Mouse (Mus musculus): ENCODE measurements around the gene Cdca3. TPM values are rescaled to one million over a fixed set of nuclear protein-coding genes. Genes with fewer than 3 reads are reported as not detected.

The Cdca3 gene
- total and polyA plus RNA-seq, 2 experiments from 2014 or later = 20.7 to 30.5 TPM

DNA sequence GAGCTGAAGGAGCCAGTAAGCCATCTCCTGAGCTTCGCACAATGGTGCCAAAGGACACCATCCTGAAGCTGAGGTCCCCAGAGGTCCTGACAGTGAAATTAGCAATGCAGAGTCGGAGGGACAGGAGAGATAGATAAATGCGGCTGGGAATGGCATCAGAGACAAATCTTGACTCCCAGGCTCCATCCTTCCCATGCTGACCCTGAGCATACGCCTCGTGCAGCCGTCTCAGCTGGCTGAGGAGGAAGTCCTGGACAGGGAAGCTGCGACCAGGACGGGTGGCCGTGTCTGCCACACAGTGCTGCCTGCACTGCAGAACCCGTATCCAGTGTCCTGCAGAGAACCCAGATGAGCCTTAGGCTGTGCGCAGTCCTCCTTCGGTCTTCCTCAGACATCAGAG lies 25.3 kb downstream of the Cdca3 start:
- no peak overlapping the region for H3K4me3 ChIP-seq (ENCODE audit: low read depth, low read length)
- DNase-seq (no peak), ATAC-seq (no peak)
- H3K9ac ChIP-seq = no peak overlapping the region
- H3K4me1 ChIP-seq (ENCODE audit: insufficient read depth) = peaks cover 7% of the 10 kb centered on the region; the same call in 1 of the 2 replicates
- H3K4me2 ChIP-seq (ENCODE audit: low read depth) = no peak overlapping the region
- WGBS = 76% methylated on average over 12 of the region's 12 CpGs
- H3K36me3 ChIP-seq (ENCODE audit: insufficient read depth) = peaks cover 25% of the 10 kb centered on the region
- no peaks in the 10 kb centered on the region for H3K9me3 ChIP-seq (ENCODE audit: low read length)
- H3K27me3 ChIP-seq (ENCODE audit: insufficient read depth, low read length) = no peaks in the 10 kb centered on the region
- no peak for TF ChIP-seq CTCF (IDR thresholded peaks at IDR 0.05; ENCODE audit: low read depth)
- no peak overlapping the region for H3K27ac ChIP-seq (ENCODE audit: low read depth, low read length)

GRCm38 (mm10) chr6:124856321-124856720 lies 27.0 kb downstream of the Cdca3 start:
- no peak for TF ChIP-seq CTCF (IDR thresholded peaks at IDR 0.05; ENCODE audit: low read depth)
- Histone ChIP-seq H3K4me3 (ENCODE audit: low read depth, low read length) (peak overlapping the region; percentile 70), H3K27ac (ENCODE audit: low read depth, low read length) (peak overlapping the region; percentile 98), H3K4me2 (ENCODE audit: low read depth) (peak overlapping the region; percentile 84), H3K36me3 (ENCODE audit: insufficient read depth) (peaks cover 32% of the 10 kb centered on the region; the same call in 1 of the 2 replicates), H3K9me3 (ENCODE audit: low read length) (no peaks in the 10 kb centered on the region), H3K4me1 (ENCODE audit: insufficient read depth) (peaks cover 7% of the 10 kb centered on the region; the same call in 1 of the 2 replicates), H3K9ac (peak overlapping the region; percentile 98), H3K27me3 (ENCODE audit: insufficient read depth, low read length) (no peaks in the 10 kb centered on the region)
- ATAC-seq = peak; percentile 76
- WGBS = 7% methylated on average over 14 of the region's 14 CpGs
- peak; percentile 84 for DNase-seq

DNA sequence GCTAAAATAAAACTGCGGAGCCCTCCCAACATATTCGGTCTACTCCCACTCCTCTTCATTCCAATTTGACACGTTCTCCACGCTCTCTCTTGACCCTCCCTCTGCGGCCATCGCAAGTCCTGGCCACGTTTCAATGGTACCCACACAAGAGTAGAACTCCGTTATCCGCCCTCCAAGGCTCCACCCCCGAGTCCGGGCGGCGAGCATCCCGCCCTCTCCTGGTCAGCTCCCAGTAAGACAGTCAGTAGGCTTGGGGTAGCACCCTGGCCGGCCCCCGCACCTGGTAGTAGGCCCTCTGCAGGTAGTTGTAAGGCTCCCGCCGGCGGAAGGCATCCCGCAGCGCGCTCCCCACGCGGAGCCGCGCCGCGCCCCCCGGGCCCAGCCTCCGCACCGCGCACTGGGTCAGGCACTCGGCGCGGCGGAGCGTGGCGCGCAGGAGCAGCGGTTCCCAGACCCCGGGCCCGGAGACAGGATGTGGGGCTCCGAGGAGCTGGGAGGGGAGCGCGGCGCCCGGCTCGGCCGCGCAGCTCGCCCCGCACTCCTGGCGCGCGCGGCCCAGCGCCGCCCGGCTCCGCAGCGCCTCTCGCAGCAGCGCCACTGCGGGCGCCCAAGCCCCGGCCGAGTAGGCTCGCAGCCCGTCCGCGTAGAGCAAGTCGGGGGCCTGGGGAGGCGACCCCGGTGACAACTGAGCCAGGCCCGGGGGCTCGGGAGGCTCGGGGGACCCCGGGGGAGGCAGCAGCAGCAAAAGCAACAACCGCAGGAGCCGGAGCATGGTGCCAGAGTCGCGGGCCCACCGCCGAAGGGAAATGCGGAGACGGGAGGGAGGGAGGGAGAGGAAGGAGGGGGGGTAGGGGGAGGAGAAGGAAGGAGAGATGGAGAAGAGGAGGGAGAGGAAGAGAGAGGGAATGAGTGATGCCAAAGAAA lies 27.8 kb downstream of the Cdca3 start, which contains the start of gene P3h3:
P3h3 (minus strand) TSS at position 837 of the 924 bp plus-strand sequence.
- peak; percentile 90 for DNase-seq
- Histone ChIP-seq H3K4me2 (ENCODE audit: low read depth) (peak within 1 kb of the TSS; percentile 84), H3K36me3 (ENCODE audit: insufficient read depth) (peaks cover 33% of the 10 kb centered on the region; the same call in 1 of the 2 replicates), H3K27ac (ENCODE audit: low read depth, low read length) (peak within 1 kb of the TSS; percentile 98), H3K9me3 (ENCODE audit: low read length) (no peaks in the 10 kb centered on the region), H3K4me1 (ENCODE audit: insufficient read depth) (peaks cover 7% of the 10 kb centered on the region), H3K4me3 (ENCODE audit: low read depth, low read length) (peak within 1 kb of the TSS; percentile 70), H3K9ac (peak within 1 kb of the TSS; percentile 98), H3K27me3 (ENCODE audit: insufficient read depth, low read length) (no peaks in the 10 kb centered on the region)
- 2% methylated on average over 78 of the region's 86 CpGs for WGBS
- peak; percentile 82 for TF ChIP-seq CTCF (IDR thresholded peaks at IDR 0.05; ENCODE audit: low read depth)
- peak; percentile 89 for ATAC-seq

DNA sequence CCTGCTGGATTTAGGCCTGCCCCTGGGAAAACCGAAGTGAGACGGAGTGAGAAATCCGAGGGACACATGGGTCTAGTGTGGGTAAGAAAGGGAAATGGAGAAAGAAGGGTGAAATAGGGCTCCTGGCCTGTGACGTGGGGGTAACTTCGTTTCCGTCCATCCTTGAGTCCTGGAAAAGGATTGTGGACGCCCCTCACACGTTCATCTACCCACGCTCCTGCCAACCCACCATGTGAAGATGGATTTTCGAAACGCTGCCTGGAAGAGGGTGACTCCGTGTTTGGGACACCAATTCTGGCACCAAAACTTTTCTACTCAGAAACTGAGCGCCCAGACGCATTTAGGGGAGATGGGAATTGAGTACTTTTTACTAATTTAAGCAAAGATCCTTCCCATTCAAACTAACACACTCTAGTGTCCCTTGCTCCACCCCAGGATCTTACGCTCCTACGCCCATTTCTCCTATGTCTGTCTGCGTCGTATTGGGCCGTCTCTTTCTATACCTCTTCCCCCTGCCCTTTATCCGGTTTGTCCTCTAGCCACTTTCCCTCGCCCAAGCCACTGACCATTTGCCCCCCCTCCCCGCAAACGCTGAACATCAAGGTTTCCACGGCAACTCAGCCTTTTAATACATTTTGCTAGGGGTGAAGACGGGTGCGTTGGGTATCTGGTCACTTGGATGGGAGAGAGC lies 28.6 kb downstream of the Cdca3 start:
- no peak for DNase-seq
- Histone ChIP-seq H3K27ac (ENCODE audit: low read depth, low read length) (peak overlapping the region; percentile 98), H3K9me3 (ENCODE audit: low read length) (no peaks in the 10 kb centered on the region), H3K9ac (peak overlapping the region; percentile 98), H3K4me2 (ENCODE audit: low read depth) (peak overlapping the region; percentile 84), H3K27me3 (ENCODE audit: insufficient read depth, low read length) (no peaks in the 10 kb centered on the region), H3K36me3 (ENCODE audit: insufficient read depth) (peaks cover 28% of the 10 kb centered on the region; the same call in 1 of the 2 replicates), H3K4me3 (ENCODE audit: low read depth, low read length) (peak overlapping the region; percentile 70), H3K4me1 (ENCODE audit: insufficient read depth) (peaks cover 14% of the 10 kb centered on the region)
- no peak for TF ChIP-seq CTCF (IDR thresholded peaks at IDR 0.05; ENCODE audit: low read depth)
- no peak for ATAC-seq
- WGBS = 20% methylated on average over 26 of the region's 26 CpGs

DNA sequence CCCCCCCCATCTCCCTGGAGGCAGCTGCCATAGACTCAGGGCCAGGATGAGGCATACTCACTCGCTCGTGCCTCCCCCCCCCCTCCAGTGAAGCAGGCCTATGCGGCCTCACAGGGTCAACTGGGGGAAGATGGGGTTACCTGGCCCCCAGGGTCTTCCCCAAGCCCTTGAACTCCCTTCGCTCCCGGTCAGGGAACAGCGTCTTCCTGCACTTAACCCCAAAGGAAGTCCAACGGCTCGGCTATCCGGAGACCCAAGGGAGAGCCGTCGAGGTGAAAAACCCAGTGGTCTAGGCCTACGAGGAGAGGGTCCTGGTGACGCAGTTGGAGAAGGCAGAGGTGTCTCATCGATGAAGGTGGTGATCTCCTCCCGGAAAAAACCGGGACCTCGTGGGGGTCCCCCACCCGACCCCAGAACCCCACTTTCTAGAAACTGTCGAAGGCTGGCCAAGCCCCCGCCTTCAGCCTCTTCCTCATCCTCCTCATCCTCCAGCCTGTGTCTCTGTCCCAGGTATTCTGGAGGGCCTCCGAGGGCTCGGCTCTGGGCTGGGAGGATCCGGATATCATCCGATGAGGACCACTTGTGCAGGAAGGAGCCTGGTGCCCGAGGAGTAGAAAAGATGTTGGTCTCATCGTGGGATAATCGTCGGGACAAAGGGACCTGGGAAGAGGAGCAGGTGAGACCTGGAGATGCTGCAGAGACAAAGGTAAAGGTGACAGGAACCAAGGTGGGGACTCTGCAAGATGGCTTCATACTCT lies 29.4 kb downstream of the Cdca3 start:
- no peak overlapping the region for H3K9ac ChIP-seq
- no peak overlapping the region for H3K4me2 ChIP-seq (ENCODE audit: low read depth)

GRCm38 (mm10) chr6:124859725-124860124 lies 30.4 kb downstream of the Cdca3 start:
- no peaks in the 10 kb centered on the region for H3K9me3 ChIP-seq (ENCODE audit: low read length)
- H3K36me3 ChIP-seq (ENCODE audit: insufficient read depth) = peaks cover 20% of the 10 kb centered on the region; the same call in 1 of the 2 replicates
- H3K4me2 ChIP-seq (ENCODE audit: low read depth) = peak overlapping the region; percentile 23
- peaks cover 14% of the 10 kb centered on the region for H3K4me1 ChIP-seq (ENCODE audit: insufficient read depth)
- peak; percentile 85 for DNase-seq
- H3K4me3 ChIP-seq (ENCODE audit: low read depth, low read length) = no peak overlapping the region
- no peaks in the 10 kb centered on the region for H3K27me3 ChIP-seq (ENCODE audit: insufficient read depth, low read length)
- 8% methylated on average over 12 of the region's 12 CpGs for WGBS
- TF ChIP-seq CTCF (IDR thresholded peaks at IDR 0.05; ENCODE audit: low read depth) = peak; percentile 89
- H3K27ac ChIP-seq (ENCODE audit: low read depth, low read length) = peak overlapping the region; percentile 54; the same call in 1 of the 2 replicates
- no peak for ATAC-seq
- peak overlapping the region; percentile 35; the same call in 1 of the 2 replicates for H3K9ac ChIP-seq

More for the DNA sequence above, 29.4 kb downstream of the Cdca3 start:
- Histone ChIP-seq H3K27ac (ENCODE audit: low read depth, low read length) (no peak overlapping the region), H3K9me3 (ENCODE audit: low read length) (no peaks in the 10 kb centered on the region), H3K27me3 (ENCODE audit: insufficient read depth, low read length) (no peaks in the 10 kb centered on the region), H3K4me3 (ENCODE audit: low read depth, low read length) (no peak overlapping the region), H3K36me3 (ENCODE audit: insufficient read depth) (peaks cover 25% of the 10 kb centered on the region; the same call in 1 of the 2 replicates), H3K4me1 (ENCODE audit: insufficient read depth) (peaks cover 14% of the 10 kb centered on the region)
- TF ChIP-seq CTCF (IDR thresholded peaks at IDR 0.05; ENCODE audit: low read depth) = no peak
- ATAC-seq (no peak), DNase-seq (no peak)
- 85% methylated on average over 25 of the region's 28 CpGs for WGBS
